Mouse (Mus musculus): ENCODE data around the gene Nmd3. TPM values are rescaled to one million over a fixed set of nuclear protein-coding genes. Genes with fewer than 3 reads are reported as not detected.

Nmd3 gene
- 10 to 100 TPM; 30.1 to 31.3 TPM for total RNA-seq (2021)
- long read RNA-seq, experiment 1, full-length matches to known transcripts: 27 of 28 reads
- long read RNA-seq, experiment 1, partial matches to known transcripts: 1 of 28 reads
- long read RNA-seq, experiment 1, other reads (novel, unspliced or antisense): 0 of 28 reads
- long read RNA-seq, experiment 2, full-length matches to known transcripts: 17 of 19 reads
- long read RNA-seq, experiment 2, partial matches to known transcripts: 2 of 19 reads
- long read RNA-seq, experiment 2, other reads (novel, unspliced or antisense): 0 of 19 reads

GRCm38 (mm10) chr3:69721814-69722186 lies at the start of gene Nmd3:
Gene Nmd3 (plus strand): TSS chr3:69721985.
- DNase-seq (ENCODE audit: low spot score): peak; percentile 93

DNA sequence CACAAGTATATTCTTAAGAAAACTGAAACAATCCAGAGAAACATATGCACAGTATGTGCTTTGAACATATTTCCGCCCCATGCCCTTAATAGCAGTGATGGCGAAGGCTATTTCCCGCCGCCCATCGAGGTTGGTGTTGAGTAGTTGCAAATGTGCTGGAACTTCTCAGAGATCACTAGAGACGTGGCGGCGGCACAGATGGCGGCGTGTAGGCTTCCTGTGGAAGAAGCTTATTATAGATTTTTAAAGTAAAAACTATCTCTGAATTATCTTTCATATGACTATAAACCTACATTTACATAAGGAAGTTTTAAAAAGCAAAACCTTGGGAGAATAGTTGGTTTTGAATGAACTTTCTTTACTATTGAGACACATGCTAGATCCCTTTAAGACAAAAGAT lies 48.4 kb upstream of the Nmd3 start:
- DNase-seq (ENCODE audit: low spot score): no peak

DNA sequence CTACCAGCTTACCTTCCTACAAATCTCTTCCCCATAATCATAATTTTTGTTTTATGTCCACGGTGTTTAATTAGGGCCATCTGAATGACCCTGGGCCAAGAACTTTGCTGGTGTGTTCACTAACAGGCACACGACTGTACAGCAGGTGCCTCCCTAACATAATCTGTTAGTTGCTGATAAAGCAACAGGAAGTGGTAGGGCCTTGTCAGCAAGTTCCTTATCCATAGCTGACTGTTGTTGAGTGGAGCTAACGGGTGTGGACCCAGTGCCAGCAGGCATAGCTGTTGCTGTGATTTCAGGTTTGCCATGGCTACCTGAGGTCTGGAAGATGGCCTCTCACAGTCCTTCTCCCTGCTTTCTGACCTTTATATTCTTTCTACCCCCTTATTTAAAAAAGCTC lies 47.6 kb upstream of the Nmd3 start:
- DNase-seq (ENCODE audit: low spot score): no peak

DNA sequence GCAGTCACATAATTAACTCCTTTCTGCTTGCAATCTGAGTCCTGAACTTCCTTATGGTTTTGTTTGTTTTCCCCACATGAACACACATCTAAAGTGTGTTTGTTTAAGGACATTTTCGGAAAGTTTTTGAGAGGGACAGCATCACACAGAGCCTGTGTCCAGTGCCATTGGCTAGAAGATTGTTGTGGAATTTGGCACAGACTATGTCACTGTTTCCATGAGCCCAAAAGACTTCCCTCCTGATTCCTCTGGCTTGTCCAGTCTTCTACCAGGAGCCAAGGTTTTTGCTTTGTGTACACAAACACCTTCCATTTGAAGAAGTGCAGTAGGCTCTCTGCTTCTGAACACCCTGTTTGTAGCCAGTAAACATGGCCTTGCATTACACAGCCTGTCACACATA lies 32.0 kb upstream of the Nmd3 start:
- no peak for DNase-seq (ENCODE audit: low spot score)

- no peak for DNase-seq (ENCODE audit: low spot score)
Measured at GRCm38 (mm10) chr3:69690939-69691338, 30.8 kb upstream of the Nmd3 start.

GRCm38 (mm10) chr3:69699851-69700500 lies 21.8 kb upstream of the Nmd3 start:
- DNase-seq (ENCODE audit: low spot score): no peak

- DNase-seq (ENCODE audit: low spot score): no peak
Measured at GRCm38 (mm10) chr3:69701905-69702304, 19.9 kb upstream of the Nmd3 start.

GRCm38 (mm10) chr3:69702421-69702820 lies 19.4 kb upstream of the Nmd3 start:
- DNase-seq (ENCODE audit: low spot score): no peak

DNA sequence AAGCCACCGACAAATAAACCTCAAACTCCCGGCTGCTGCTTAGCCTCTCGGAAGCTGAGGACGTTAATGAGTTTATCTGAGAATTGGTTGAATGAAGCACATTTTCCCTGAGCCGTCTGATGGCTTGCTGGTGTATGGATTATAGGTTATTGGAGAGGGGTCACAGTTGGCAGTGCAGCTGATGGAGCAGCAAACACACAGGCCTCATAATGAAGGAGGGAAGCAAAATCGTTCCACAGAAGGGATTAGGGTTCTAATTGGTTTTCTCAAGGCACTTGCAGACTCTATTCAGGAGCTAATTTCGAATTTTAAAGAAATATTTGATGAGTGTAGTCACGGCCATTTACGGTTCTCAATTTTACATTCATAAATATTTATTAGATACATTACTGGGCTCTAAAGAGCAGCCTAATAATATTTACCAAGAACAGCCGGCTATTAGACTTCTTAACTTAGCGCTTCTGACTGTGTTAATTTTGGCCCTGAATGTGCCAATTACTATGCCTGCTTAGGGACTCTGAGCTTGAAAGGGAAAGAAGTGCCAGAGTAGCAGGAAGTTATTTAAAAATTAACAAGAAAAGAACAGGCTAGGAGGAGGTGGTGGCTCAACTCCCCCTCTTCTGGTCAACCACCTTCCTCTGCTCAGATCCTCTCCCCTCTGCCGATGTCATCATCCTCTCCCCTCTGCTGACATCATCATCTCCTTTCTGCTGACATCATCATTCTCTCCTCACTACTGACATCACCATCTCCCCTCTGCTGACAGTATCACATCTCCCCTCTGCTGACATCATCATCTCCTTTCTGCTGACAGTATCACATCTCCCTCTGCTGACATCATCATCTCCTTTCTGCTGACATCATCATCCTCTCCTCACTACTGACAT lies 12.5 kb upstream of the Nmd3 start:
- DNase-seq (ENCODE audit: low spot score): no peak

DNA sequence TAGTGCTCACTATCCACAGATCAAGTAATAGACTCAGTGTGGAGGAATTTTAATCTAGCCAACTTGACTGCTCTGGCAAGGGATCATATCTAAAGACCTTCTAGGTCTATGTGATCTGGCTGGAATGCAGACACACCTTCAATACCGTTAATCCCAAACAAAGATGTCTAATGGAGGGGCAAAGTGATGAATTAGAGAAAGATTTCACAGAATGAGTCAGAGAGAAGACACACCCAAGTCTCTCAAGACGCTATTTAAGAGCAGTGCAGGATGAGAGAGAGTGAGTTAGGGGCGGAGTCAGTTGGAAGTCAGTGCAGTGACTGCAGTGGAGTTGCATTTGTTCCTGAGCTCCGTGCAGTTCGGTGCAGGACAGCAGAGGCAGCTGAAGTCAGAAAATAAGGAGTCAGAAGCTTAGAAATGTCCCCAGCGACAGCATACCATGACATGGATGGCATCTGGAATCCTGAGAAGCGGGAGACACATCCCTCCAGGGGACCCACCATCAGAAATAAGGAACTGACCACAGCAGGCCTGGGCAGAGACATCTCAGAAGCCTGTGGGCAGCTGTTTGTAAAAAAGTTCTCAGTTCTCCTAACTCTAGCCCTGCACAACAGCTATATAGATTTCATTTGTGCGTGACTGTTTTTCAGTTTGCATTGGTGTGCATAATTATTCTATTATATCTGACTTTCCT lies 9.7 kb upstream of the Nmd3 start:
- DNase-seq (ENCODE audit: low spot score): no peak

DNA sequence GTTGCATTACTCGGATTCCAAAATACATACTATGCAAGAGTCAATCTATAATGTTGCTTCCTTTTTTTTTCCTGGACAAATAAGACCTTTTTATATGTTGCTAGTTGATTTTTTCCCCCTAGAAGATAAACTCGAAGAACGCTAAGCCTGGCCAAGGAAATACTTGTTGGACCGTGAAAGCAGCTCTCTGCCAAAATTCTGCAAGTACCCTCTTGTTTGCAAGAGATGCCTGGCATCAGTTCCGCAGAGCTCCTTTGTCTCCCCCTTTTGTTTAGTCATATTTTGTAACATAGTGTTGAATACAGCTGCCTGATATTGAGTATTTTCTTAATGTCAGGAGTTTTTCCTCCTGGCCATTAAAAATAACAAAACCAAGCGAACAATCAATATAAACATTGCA lies 4.3 kb upstream of the Nmd3 start:
- DNase-seq (ENCODE audit: low spot score): no peak

- peak; percentile 8 for DNase-seq (ENCODE audit: low spot score)
Measured at GRCm38 (mm10) chr3:69722187-69722867, 542 bp downstream of the Nmd3 start.

DNA sequence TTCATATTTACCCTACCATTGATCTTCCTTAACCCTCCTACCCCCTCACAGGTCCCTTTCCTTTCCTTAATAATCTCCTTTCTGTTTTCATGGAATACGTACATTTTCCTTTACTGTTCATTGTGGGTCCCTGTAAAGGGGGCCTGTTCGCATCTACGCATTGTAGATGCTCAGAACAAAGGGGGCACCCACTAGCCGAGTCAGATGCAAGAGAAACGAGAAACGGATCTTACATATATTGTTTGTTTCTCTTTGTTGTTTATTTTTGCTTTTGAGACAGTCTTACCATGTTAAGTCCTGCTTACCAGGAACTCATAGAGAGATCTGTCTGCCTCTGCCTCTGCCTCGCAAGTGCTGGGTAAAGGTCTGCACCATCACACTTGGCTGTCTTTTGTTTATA lies 1.4 kb downstream of the Nmd3 start:
- no peak for DNase-seq (ENCODE audit: low spot score)

DNA sequence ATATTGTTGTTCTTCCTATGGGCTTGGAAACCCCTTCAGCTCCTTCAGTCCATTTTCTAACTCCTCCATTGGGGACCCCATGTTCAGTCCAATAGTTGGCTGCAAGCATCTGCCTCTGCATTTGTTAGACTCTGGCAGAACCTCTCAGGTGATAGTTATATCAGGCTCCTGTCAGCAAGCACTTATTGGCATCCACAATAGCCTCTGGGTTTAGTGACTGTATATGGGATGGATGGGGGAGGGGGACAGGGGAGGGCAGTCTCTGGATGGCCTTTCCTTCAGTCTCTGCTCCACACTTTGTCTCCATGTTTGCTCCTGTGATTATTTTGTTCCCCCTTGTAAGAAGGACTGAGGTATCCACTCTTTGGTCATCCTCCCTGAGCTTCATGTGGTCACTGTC lies 9.1 kb downstream of the Nmd3 start:
- no peak for DNase-seq (ENCODE audit: low spot score)

DNA sequence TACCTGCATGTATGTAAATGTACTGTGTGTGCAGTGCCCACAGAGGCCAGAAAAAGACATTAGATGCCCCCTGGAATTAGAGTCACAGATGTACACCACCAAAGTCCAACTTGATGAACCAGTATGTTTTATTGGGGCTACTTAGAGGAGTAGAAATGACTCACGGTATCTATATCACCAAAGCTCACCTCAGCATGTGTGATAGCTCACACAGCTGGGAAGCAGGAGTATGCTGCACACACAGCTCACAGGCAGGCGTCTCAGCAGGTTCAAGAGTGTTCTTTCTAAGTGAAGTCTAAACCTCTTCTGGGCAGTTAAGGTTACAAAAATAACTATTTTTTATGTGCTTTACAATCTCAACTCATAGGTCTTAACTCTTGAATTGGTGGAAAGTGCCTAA lies 12.2 kb downstream of the Nmd3 start:
- no peak for DNase-seq (ENCODE audit: low spot score)

GRCm38 (mm10) chr3:69755192-69755591 lies 33.4 kb downstream of the Nmd3 start:
- no peak for DNase-seq (ENCODE audit: low spot score)

DNA sequence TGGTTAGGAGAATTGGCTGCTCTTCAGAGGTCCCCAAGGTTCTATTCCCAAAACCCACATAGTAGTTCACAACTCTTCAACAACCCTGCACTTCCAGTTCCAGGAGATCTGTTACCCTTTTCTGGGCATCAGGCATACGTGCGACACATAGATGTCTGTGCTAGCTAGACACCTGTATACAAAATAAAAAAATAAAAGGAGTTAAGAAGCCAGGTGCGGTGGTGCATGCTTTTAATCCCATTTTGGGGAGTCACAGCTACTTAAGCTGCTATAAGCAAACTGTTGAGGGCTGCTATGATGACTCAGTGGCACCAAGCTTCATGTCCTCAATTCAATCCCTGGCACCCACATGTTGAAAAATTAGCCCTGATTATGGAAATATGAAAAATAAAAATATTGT lies 34.2 kb downstream of the Nmd3 start:
- no peak for DNase-seq (ENCODE audit: low spot score)

- DNase-seq (ENCODE audit: low spot score): peak; percentile 70
Measured at GRCm38 (mm10) chr3:69756499-69756898, 34.7 kb downstream of the Nmd3 start.

- DNase-seq (ENCODE audit: low spot score): no peak
Measured at GRCm38 (mm10) chr3:69757456-69757855, 35.7 kb downstream of the Nmd3 start.

GRCm38 (mm10) chr3:69760081-69760480 lies 38.3 kb downstream of the Nmd3 start:
- DNase-seq (ENCODE audit: low spot score): no peak

DNA sequence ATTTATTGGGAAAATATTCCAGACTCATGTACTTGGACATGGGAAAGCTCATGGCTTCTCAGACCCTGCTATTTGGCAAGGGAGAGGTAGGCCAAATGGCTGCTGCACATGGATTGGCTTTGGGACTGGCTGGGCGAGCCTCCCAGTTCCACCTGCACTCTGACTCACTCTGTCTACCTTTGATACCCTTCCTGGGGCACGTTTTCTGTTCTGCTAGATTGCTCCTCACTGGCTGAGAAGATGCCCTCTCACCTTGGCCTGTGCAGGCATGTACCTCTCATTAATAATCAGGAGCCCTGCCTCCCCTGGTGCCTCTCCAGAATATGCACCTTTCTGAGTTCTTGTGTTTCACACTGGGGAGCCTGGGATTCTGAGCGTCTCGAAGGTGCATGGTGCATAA lies 39.4 kb downstream of the Nmd3 start:
- no peak for DNase-seq (ENCODE audit: low spot score)
